Mouse (Mus musculus): ENCODE data around the gene Vmn1r83. TPM values are rescaled to one million over a fixed set of nuclear protein-coding genes. Genes with fewer than 3 reads are reported as not detected.

Gene Vmn1r83
- polyA plus RNA-seq (2012; rRNA removed), result not detected in 2 replicates

DNA sequence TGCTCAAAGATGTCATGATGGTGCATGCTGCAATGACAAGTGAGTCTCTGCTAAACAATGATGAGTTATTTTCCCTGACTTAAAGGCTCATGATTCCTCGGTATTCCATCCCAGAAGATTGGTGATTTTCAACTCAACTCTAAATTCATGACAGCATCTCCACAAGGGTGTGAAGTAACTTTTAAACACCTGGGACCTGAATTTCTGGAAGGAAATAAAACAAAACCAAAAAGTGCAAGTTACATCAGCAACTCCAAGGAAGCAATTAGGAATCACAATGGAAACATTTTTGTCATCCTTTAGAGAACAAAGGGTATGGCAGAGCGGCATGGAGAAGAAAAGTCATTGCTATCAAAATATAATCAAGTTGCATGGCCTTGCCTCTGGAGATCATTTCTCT, at the start of gene Vmn1r83:
Vmn1r83 (minus strand) TSS at position 101 of the 400 bp plus-strand sequence.
- DNase-seq (ENCODE audit: low read depth), result no peak

DNA sequence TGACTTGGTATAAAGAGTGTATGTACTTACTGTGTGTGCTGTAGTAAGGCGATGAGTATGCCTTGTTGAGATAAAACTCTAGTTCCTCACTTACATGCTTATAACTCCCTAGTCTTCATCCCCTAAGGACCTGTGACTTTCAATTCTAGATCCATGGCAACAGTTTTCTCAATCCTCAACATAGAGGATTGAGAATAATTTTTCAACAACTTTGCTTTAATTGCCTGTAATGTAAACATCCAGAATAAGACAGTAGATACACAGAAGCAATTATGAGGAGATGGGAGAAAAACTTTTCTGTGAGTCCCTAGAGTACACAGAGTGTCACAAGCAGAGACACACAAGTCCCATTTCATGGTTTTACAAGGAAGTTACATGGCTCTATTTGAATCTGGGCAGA, 39.9 kb upstream of the Vmn1r83 start, which contains the start of gene Vmn1r84:
Vmn1r84 (minus strand) TSS at position 101 of the 400 bp plus-strand sequence.
- no peak for DNase-seq (ENCODE audit: low read depth)

DNA sequence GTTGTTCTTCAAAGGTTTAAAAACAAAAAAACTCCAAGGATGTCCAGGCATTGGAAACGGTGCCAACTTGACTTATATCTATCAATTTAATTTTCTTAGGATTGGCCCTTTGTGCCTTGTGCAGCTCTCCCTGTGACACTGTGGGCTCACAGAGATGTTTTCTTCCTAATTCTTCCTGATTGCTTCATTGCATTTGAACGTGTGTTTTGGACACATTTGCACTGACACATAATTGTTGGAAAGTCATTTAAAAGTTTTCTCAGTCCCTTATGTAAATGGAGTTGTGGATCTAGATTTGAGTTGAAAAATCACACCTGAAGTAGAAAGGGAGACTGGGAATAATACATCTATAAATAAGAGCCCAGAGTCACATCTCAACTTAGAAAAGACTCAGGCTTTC, 29.2 kb downstream of the Vmn1r83 start, which contains the start of gene Vmn1r82:
Vmn1r82 (plus strand) TSS at position 301 of the 400 bp plus-strand sequence.
- DNase-seq (ENCODE audit: low read depth), result no peak

Other genes with a start within 250 kb of the Vmn1r83 start
- gene Vmn1r78, start 179.2 kb downstream of the Vmn1r83 start, polyA plus RNA-seq (2012; rRNA removed), result not detected in 2 replicates
- gene Vmn1r79, start 158.2 kb downstream of the Vmn1r83 start, polyA plus RNA-seq (2012; rRNA removed), result not detected in 2 replicates
- gene Vmn1r80, start 140.2 kb downstream of the Vmn1r83 start, polyA plus RNA-seq (2012; rRNA removed), result not detected in 2 replicates
- gene Vmn1r81, start 61.2 kb downstream of the Vmn1r83 start, polyA plus RNA-seq (2012; rRNA removed), result not detected in 2 replicates
- gene Vmn1r82, start 29.1 kb downstream of the Vmn1r83 start, polyA plus RNA-seq (2012; rRNA removed), result not detected in 2 replicates
- gene Vmn1r84, start 39.8 kb upstream of the Vmn1r83 start, polyA plus RNA-seq (2012; rRNA removed), result not detected in 2 replicates
- 1.2 and 1.5 TPM in 2 replicates for gene Zfp551, start 93.3 kb upstream of the Vmn1r83 start, polyA plus RNA-seq (2012; rRNA removed)
- gene Zfp606, start 148.8 kb upstream of the Vmn1r83 start, polyA plus RNA-seq (2012; rRNA removed), result 3.5 and 3.8 TPM in 2 replicates
- gene 2900092C05Rik, start 183.0 kb upstream of the Vmn1r83 start, polyA plus RNA-seq (2012; rRNA removed), result not detected in 2 replicates

All from gonadal fat pad, adult 2 months (tissue).